Mouse (Mus musculus): ENCODE data around the gene Bcr. TPM values are rescaled to one million over a fixed set of nuclear protein-coding genes. Genes with fewer than 3 reads are reported as not detected.

Gene Bcr
- polyA plus RNA-seq, 1 experiment from 2014 or later = 9.7 TPM

DNA sequence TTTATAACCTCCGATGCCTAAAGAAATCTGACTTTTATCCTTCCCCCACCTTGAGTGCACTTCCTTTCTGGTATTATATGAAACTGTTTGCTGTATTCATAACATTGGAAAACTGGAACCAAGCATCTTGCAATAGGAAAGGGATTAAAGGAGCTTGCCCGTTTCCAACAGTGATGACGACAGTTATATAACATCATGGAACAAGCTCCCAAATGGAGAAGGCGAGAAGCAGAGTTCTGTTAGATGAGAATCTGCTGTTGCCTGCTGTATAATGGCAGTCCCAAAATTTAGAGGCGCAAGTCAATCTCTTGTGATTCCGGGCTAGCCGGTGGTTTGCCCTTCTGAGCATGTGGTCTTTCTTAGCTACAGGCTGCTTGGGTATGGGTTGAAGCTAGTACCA is 34.8 kb downstream of the Bcr start:
- H3K9ac ChIP-seq = no peak overlapping the region
- no peak overlapping the region for H3K4me3 ChIP-seq
- no peak for ATAC-seq (replicated peaks; ENCODE audit: insufficient number of reproducible peaks, insufficient read depth, low FRiP score, low read depth)
- H3K4me2 ChIP-seq = no peak overlapping the region
- WGBS = 94% methylated on average over 7 of the region's 7 CpGs
- H3K36me3 ChIP-seq = no peaks in the 10 kb centered on the region
- H3K9me3 ChIP-seq (replicated peaks) = no peaks in the 10 kb centered on the region
- peaks cover 34% of the 10 kb centered on the region for H3K4me1 ChIP-seq (replicated peaks)
- no peak overlapping the region for H3K27ac ChIP-seq
- peaks cover 53% of the 10 kb centered on the region for H3K27me3 ChIP-seq

GRCm38 (mm10) chr10:75098446-75099183 is 38.2 kb downstream of the Bcr start:
- no peak for ATAC-seq (replicated peaks; ENCODE audit: insufficient number of reproducible peaks, insufficient read depth, low FRiP score, low read depth)
- WGBS = 60% methylated on average over 10 of the region's 10 CpGs
- Histone ChIP-seq H3K9me3 (replicated peaks) (no peaks in the 10 kb centered on the region), H3K27ac (no peak overlapping the region), H3K4me2 (no peak overlapping the region), H3K4me3 (no peak overlapping the region), H3K36me3 (no peaks in the 10 kb centered on the region), H3K27me3 (peaks cover 70% of the 10 kb centered on the region), H3K4me1 (replicated peaks) (peaks cover 35% of the 10 kb centered on the region), H3K9ac (no peak overlapping the region)

GRCm38 (mm10) chr10:75100298-75100697 is 39.9 kb downstream of the Bcr start:
- Histone ChIP-seq H3K4me3 (no peak overlapping the region), H3K9me3 (replicated peaks) (no peaks in the 10 kb centered on the region), H3K9ac (no peak overlapping the region), H3K4me1 (replicated peaks) (peaks cover 47% of the 10 kb centered on the region), H3K27ac (no peak overlapping the region), H3K4me2 (no peak overlapping the region), H3K27me3 (peaks cover 59% of the 10 kb centered on the region), H3K36me3 (no peaks in the 10 kb centered on the region)
- 83% methylated on average over 7 of the region's 7 CpGs for WGBS
- ATAC-seq (replicated peaks; ENCODE audit: insufficient number of reproducible peaks, insufficient read depth, low FRiP score, low read depth) = no peak

DNA sequence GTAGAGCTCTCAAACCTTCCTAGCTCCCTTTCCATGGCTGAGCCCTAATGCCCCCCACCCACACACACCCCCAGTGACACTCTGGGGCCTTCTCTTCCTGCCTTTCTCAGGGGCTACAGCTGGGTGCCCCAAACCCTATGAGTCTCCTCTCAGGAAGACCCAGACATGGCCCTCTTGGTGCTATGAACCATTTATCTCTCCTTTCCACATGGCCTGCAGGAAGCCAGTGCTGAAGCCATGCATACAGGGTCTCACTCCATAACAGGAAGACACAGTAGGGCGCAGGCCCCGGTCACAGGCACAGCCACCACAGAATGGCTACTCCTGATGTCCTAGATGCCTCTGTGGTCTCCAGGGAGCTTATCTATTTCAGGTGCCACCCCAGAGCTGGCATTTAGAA is 43.1 kb downstream of the Bcr start:
- Histone ChIP-seq H3K27me3 (peaks cover 45% of the 10 kb centered on the region), H3K9ac (no peak overlapping the region), H3K36me3 (no peaks in the 10 kb centered on the region), H3K9me3 (replicated peaks) (no peaks in the 10 kb centered on the region), H3K4me3 (no peak overlapping the region), H3K4me1 (replicated peaks) (peaks cover 49% of the 10 kb centered on the region), H3K27ac (peak overlapping the region; percentile 41; the same call in 1 of the 2 replicates), H3K4me2 (no peak overlapping the region)
- ATAC-seq (replicated peaks; ENCODE audit: insufficient number of reproducible peaks, insufficient read depth, low FRiP score, low read depth) = no peak
- 65% methylated on average over 2 of the region's 2 CpGs for WGBS

DNA sequence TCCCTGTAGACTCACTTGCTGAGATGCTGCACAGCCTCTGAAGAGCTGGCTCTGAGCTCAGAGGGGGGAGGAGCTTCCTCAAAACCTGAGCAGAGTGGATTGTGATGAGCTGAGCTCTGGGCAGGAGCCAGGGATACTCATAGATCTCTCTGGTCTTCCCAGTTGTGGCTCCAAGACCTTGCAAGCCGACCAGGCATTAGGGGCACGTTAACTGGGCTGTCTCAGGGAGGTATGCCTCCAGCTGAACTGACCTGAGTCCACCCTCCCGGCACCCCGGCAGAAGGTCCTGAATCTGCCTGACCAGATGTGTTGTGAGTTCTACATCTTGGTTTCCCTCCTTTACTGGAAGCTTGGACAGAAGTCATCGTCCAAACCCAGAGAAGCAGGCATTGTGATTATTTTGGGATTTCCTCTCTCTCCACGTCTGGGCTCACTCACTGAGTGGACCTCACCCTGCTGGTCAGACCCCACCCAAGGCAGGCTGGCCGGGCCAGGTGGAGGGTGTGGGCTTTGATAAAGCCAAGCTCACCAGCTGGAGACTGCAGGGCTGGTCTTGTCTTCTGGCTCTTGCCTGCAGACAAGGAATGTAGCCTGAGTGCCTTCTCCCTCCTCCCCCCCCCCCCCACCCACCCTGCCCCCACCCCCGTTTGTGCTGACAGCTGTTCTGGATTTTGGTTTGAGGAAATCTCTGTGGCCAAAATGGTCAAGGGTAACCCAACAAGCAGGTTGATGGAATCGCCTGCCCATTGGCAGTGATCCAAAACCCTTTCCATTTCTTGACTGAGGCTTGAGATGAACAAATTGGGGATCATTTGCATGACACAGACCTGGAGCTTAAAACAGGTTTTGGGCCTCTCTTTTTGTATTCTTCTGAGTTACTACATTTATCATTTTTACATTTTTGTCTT is 44.1 kb downstream of the Bcr start:
- H3K4me2 ChIP-seq = no peak overlapping the region
- peaks cover 44% of the 10 kb centered on the region for H3K4me1 ChIP-seq (replicated peaks)
- H3K27me3 ChIP-seq = peaks cover 36% of the 10 kb centered on the region
- peak; percentile 49; the same call in 1 of the 2 replicates for ATAC-seq (replicated peaks; ENCODE audit: insufficient number of reproducible peaks, insufficient read depth, low FRiP score, low read depth)
- 32% methylated on average over 9 of the region's 9 CpGs for WGBS
- H3K9me3 ChIP-seq (replicated peaks) = no peaks in the 10 kb centered on the region
- no peak overlapping the region for H3K4me3 ChIP-seq
- no peak overlapping the region for H3K9ac ChIP-seq
- H3K27ac ChIP-seq = peak overlapping the region; percentile 41
- no peaks in the 10 kb centered on the region for H3K36me3 ChIP-seq

DNA sequence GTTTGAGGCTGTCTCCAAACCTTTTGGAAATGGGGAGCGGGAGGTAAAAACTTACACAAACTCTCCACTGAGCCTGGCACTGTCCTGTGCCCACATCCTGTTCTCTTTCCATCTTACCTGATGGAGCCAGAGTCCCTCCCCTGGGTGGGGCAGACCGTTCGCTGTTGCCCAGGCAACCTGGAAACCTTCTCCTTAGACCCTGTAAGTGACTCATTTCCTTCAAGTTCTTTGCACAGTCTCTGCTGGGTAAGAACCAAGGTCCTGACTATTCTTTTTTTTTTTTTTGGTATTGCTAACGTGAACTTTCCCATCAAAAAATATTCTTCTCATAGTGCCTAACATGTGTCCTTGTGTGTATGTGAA is 44.7 kb downstream of the Bcr start:
- no peak for ATAC-seq (replicated peaks; ENCODE audit: insufficient number of reproducible peaks, insufficient read depth, low FRiP score, low read depth)
- no peak overlapping the region for H3K4me2 ChIP-seq
- H3K36me3 ChIP-seq = no peaks in the 10 kb centered on the region
- peaks cover 31% of the 10 kb centered on the region for H3K27me3 ChIP-seq
- 72% methylated on average over 4 of the region's 4 CpGs for WGBS
- no peak overlapping the region for H3K4me3 ChIP-seq
- no peak overlapping the region for H3K9ac ChIP-seq
- peaks cover 44% of the 10 kb centered on the region for H3K4me1 ChIP-seq (replicated peaks)
- 0 out of 2 replicates have a peak overlapping the region, but pooled peaks have one; percentile 31 for H3K27ac ChIP-seq
- no peaks in the 10 kb centered on the region for H3K9me3 ChIP-seq (replicated peaks)

GRCm38 (mm10) chr10:75105687-75106086 is 45.3 kb downstream of the Bcr start:
- no peak overlapping the region for H3K9ac ChIP-seq
- ATAC-seq (replicated peaks; ENCODE audit: insufficient number of reproducible peaks, insufficient read depth, low FRiP score, low read depth) = no peak
- 80% methylated on average over 5 of the region's 5 CpGs for WGBS
- no peaks in the 10 kb centered on the region for H3K36me3 ChIP-seq
- no peak overlapping the region for H3K4me3 ChIP-seq
- 0 out of 2 replicates have a peak overlapping the region, but pooled peaks have one; percentile 31 for H3K27ac ChIP-seq
- no peaks in the 10 kb centered on the region for H3K9me3 ChIP-seq (replicated peaks)
- peaks cover 40% of the 10 kb centered on the region for H3K4me1 ChIP-seq (replicated peaks)
- H3K27me3 ChIP-seq = peaks cover 26% of the 10 kb centered on the region
- H3K4me2 ChIP-seq = no peak overlapping the region

DNA sequence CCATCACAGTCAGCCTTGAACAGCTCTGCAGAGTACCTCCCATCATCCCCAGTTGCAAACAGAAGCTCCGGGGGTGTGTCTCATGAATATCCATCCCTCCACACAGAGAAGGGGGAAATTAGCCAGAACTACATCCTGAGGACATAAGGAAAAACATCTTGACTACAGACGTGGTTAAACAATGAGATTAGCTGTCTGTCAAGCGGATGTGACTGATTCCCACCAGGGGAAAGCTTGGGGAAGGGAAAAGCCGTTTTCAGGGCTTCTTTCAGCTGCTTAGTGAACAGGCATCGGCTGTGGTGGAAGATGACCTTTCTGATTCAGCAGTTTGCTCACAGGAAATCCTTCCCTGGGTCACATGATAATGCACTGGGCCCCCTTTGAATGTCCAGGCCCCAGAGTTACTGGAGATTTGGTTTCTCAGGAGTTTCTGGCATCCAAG is 46.6 kb downstream of the Bcr start:
- Histone ChIP-seq H3K4me1 (replicated peaks) (peaks cover 44% of the 10 kb centered on the region), H3K4me2 (no peak overlapping the region), H3K4me3 (no peak overlapping the region), H3K27ac (peak overlapping the region; percentile 67), H3K9me3 (replicated peaks) (no peaks in the 10 kb centered on the region), H3K36me3 (no peaks in the 10 kb centered on the region), H3K27me3 (peaks cover 13% of the 10 kb centered on the region), H3K9ac (no peak overlapping the region)
- 39% methylated on average over 5 of the region's 5 CpGs for WGBS
- no peak for ATAC-seq (replicated peaks; ENCODE audit: insufficient number of reproducible peaks, insufficient read depth, low FRiP score, low read depth)

- Histone ChIP-seq H3K9ac (no peak overlapping the region), H3K27ac (no peak overlapping the region), H3K9me3 (replicated peaks) (no peaks in the 10 kb centered on the region), H3K27me3 (peaks cover 5% of the 10 kb centered on the region), H3K36me3 (no peaks in the 10 kb centered on the region), H3K4me1 (replicated peaks) (peaks cover 48% of the 10 kb centered on the region), H3K4me2 (no peak overlapping the region), H3K4me3 (no peak overlapping the region)
- 69% methylated on average over 3 of the region's 3 CpGs for WGBS
- no peak for ATAC-seq (replicated peaks; ENCODE audit: insufficient number of reproducible peaks, insufficient read depth, low FRiP score, low read depth)
Observed at GRCm38 (mm10) chr10:75108092-75108491, 47.7 kb downstream of the Bcr start.

- ATAC-seq (replicated peaks; ENCODE audit: insufficient number of reproducible peaks, insufficient read depth, low FRiP score, low read depth) = no peak
- 59% methylated on average over 11 of the region's 11 CpGs for WGBS
- H3K27ac ChIP-seq = no peak overlapping the region
- H3K4me2 ChIP-seq = no peak overlapping the region
- H3K9me3 ChIP-seq (replicated peaks) = no peaks in the 10 kb centered on the region
- H3K4me3 ChIP-seq = no peak overlapping the region
- no peaks in the 10 kb centered on the region for H3K27me3 ChIP-seq
- H3K36me3 ChIP-seq = no peaks in the 10 kb centered on the region
- H3K9ac ChIP-seq = no peak overlapping the region
- H3K4me1 ChIP-seq (replicated peaks) = peaks cover 29% of the 10 kb centered on the region
Observed at GRCm38 (mm10) chr10:75111446-75112201, 51.2 kb downstream of the Bcr start.

GRCm38 (mm10) chr10:75112405-75112804 is 52.0 kb downstream of the Bcr start:
- no peak overlapping the region for H3K4me2 ChIP-seq
- H3K9ac ChIP-seq = no peak overlapping the region
- H3K27ac ChIP-seq = no peak overlapping the region
- ATAC-seq (replicated peaks; ENCODE audit: insufficient number of reproducible peaks, insufficient read depth, low FRiP score, low read depth) = no peak
- no peaks in the 10 kb centered on the region for H3K36me3 ChIP-seq
- no peaks in the 10 kb centered on the region for H3K9me3 ChIP-seq (replicated peaks)
- H3K27me3 ChIP-seq = no peaks in the 10 kb centered on the region
- 61% methylated on average over 3 of the region's 3 CpGs for WGBS
- peaks cover 29% of the 10 kb centered on the region for H3K4me1 ChIP-seq (replicated peaks)
- no peak overlapping the region for H3K4me3 ChIP-seq

Measured in heart, embryonic 15.5 days (tissue).